Mouse (Mus musculus): ENCODE data around the gene Pou3f3. TPM values are rescaled to one million over a fixed set of nuclear protein-coding genes. Genes with fewer than 3 reads are reported as not detected.

Pou3f3 gene
- not detected in 2 replicates for polyA plus RNA-seq (2012; ENCODE audit: insufficient read depth, insufficient read length, missing spikeins)

DNA sequence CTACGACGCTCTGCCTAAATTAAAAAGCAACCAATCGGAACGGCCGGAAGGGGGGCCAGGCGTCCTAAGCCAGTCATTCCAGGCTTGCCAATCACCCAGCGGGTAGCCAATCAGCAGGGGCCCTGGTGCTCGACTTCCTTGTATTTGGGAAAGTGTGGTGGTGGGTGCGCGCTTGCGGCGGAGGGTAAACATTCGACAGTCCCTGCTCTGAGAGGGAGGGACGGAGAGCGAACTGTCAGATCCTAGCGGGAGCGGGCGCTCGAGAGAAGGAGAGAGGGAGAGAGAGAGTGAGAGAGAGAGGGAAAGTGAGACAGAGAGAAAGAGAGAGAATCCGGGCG is at the start of gene Pou3f3:
TSS of gene Pou3f3 (plus strand) at position 191 of the 338 bp plus-strand sequence.
- Histone ChIP-seq H3K27ac (ENCODE audit: insufficient read depth, low read depth, low read length) (no peak within 1 kb of the TSS), H3K4me1 (ENCODE audit: control insufficient read depth, insufficient read depth, low read length) (no peaks in the 10 kb centered on the region), H3K4me3 (ENCODE audit: insufficient read depth, low read length) (no peak within 1 kb of the TSS)
- TF ChIP-seq CTCF (IDR thresholded peaks at IDR 0.05; ENCODE audit: low read depth, low read length): no peak
- TF ChIP-seq POLR2A (IDR thresholded peaks at IDR 0.05; ENCODE audit: borderline replicate concordance, low read depth, low read length): no peak

DNA sequence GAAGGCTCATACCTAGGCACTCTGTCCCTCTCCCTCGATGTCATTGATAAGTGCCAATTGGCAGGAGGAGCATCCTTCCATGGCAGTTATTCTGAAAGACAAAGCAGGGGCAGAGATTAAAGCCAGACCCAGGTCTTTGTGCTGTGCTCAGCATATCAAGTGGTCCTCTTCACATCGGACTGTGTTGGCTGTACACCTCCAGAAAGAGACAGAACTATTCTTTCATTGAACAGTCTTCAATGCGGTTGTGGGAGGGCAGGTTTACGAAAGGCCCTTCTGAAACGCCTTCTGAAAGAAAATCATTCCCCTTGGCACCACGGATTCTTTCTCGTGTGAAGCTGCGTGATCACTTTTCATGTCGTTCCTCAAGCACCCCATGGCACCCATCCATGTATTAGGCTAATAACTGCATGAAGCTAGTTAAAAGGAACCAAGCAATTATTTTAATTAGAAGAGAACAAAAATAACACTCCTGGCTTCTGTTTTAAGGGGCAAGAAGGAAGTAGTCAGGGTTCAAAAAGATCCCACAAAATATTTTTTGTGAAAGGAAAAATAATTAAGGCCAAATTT is 47.1 kb upstream of the Pou3f3 start:
- no peak for TF ChIP-seq CTCF (IDR thresholded peaks at IDR 0.05; ENCODE audit: low read depth, low read length)
- TF ChIP-seq POLR2A (IDR thresholded peaks at IDR 0.05; ENCODE audit: borderline replicate concordance, low read depth, low read length): no peak
- H3K27ac ChIP-seq (ENCODE audit: insufficient read depth, low read depth, low read length): no peak overlapping the region
- no peaks in the 10 kb centered on the region for H3K4me1 ChIP-seq (ENCODE audit: control insufficient read depth, insufficient read depth, low read length)
- H3K4me3 ChIP-seq (ENCODE audit: insufficient read depth, low read length): no peak overlapping the region

DNA sequence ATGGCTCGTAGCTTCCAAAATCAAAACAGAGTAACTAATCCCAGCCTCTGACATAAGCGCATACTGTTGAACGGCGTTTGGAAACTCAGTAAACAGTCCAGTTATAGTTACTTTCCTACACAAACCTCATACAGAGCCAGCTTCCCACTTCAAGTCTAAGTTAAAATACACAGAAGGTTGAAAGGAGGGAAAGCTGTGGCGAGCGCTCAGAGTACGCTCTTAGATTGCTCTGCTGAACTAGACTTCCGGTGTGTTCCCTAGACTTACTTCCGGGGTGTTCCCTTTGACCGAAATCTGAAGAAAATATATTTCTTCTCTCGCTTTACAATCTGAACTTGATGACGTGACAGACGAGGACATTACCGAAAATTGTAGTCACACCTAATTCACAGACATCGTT is 44.1 kb upstream of the Pou3f3 start:
- Histone ChIP-seq H3K4me3 (ENCODE audit: insufficient read depth, low read length) (no peak overlapping the region), H3K4me1 (ENCODE audit: control insufficient read depth, insufficient read depth, low read length) (no peaks in the 10 kb centered on the region), H3K27ac (ENCODE audit: insufficient read depth, low read depth, low read length) (no peak overlapping the region)
- TF ChIP-seq CTCF (IDR thresholded peaks at IDR 0.05; ENCODE audit: low read depth, low read length) (no peak), POLR2A (IDR thresholded peaks at IDR 0.05; ENCODE audit: borderline replicate concordance, low read depth, low read length) (no peak)

DNA sequence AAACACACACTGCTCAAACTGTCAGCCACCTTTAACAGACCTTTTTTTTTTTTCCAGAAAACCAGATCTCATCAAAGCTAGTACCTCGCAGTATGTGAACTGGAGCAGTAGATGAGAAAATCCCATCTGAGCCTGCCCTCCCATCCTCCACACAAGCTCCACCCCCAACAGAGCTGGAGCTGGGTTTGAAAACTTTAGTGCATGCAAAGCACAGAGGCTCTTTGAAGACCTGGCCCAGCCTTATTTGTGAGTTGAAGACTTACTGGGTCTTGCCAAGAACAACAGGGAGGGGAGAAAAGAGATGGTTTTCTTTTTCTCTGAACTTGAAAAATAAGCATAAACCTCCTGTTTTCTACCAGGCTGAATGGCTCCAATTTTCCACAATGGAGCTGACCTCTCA is 28.0 kb upstream of the Pou3f3 start:
- TF ChIP-seq POLR2A (IDR thresholded peaks at IDR 0.05; ENCODE audit: borderline replicate concordance, low read depth, low read length) (no peak), CTCF (IDR thresholded peaks at IDR 0.05; ENCODE audit: low read depth, low read length) (no peak)
- no peaks in the 10 kb centered on the region for H3K4me1 ChIP-seq (ENCODE audit: control insufficient read depth, insufficient read depth, low read length)
- no peak overlapping the region for H3K27ac ChIP-seq (ENCODE audit: insufficient read depth, low read depth, low read length)
- no peak overlapping the region for H3K4me3 ChIP-seq (ENCODE audit: insufficient read depth, low read length)

DNA sequence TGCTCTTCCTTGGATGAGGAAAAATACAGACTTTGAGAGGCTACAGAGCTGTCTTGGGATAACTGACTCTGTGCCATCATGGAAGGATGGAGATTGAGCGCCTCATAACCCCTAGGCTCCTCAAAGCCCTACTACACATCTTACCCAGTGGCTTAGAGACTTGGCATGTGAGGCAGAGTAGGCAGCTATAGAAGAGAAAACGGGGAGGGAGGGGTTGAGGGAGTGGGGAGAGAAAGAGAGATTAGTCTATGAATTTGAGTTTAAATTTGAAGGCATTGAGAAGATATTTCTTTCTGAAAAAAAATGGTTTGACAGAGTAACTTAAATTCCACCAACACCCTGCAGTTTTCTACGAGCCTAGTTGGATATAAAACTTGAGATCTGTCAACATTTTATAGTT is 14.9 kb upstream of the Pou3f3 start:
- TF ChIP-seq POLR2A (IDR thresholded peaks at IDR 0.05; ENCODE audit: borderline replicate concordance, low read depth, low read length) (no peak), CTCF (IDR thresholded peaks at IDR 0.05; ENCODE audit: low read depth, low read length) (no peak)

DNA sequence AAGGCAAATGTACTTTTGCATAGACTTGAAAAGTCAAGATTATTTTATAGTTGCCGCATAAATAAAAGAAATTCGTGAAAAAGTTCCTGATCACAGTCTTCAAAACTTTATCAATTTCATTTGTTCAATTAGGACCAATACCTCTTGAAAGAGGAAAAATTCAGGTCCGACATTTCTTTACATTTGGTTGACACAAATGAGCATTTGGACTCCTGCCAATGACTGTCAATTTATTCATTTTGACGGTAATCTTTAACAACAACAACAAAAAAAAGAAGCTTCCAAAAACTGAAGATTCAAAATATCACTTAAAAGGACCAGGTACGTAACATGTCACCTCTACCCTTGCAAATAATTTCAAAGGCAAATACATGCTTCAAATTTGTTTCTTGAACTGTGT is 13.8 kb upstream of the Pou3f3 start:
- H3K27ac ChIP-seq (ENCODE audit: insufficient read depth, low read depth, low read length): no peak overlapping the region
- TF ChIP-seq CTCF (IDR thresholded peaks at IDR 0.05; ENCODE audit: low read depth, low read length) (no peak), POLR2A (IDR thresholded peaks at IDR 0.05; ENCODE audit: borderline replicate concordance, low read depth, low read length) (no peak)
- H3K4me3 ChIP-seq (ENCODE audit: insufficient read depth, low read length): no peak overlapping the region
- peaks cover 3% of the 10 kb centered on the region; the same call in 1 of the 2 replicates for H3K4me1 ChIP-seq (ENCODE audit: control insufficient read depth, insufficient read depth, low read length)

More for the DNA sequence above, 14.9 kb upstream of the Pou3f3 start:
- Histone ChIP-seq H3K27ac (ENCODE audit: insufficient read depth, low read depth, low read length) (no peak overlapping the region), H3K4me3 (ENCODE audit: insufficient read depth, low read length) (no peak overlapping the region), H3K4me1 (ENCODE audit: control insufficient read depth, insufficient read depth, low read length) (peaks cover 3% of the 10 kb centered on the region; the same call in 1 of the 2 replicates)

DNA sequence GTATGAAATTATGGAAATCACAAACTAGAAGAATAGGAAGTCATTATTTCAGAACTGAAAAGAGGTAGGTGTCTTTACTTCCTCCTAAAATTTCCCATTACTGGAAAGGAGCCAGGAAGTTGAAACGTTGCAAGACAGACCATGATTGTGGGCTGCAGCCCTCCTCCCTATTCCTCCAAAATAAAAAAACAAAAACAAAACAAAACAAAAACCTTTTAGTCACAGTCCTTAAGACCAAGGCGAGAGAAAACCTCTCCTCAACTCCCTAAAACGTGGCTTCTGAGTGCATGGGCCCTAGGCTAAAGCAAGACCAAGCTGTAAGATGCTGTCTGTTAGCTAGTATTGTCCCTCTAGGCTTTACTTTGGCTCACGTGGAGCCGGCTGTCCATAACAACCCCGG is 11.7 kb upstream of the Pou3f3 start:
- peaks cover 3% of the 10 kb centered on the region; the same call in 1 of the 2 replicates for H3K4me1 ChIP-seq (ENCODE audit: control insufficient read depth, insufficient read depth, low read length)
- no peak for TF ChIP-seq POLR2A (IDR thresholded peaks at IDR 0.05; ENCODE audit: borderline replicate concordance, low read depth, low read length)
- no peak for TF ChIP-seq CTCF (IDR thresholded peaks at IDR 0.05; ENCODE audit: low read depth, low read length)
- H3K27ac ChIP-seq (ENCODE audit: insufficient read depth, low read depth, low read length): no peak overlapping the region
- H3K4me3 ChIP-seq (ENCODE audit: insufficient read depth, low read length): no peak overlapping the region

DNA sequence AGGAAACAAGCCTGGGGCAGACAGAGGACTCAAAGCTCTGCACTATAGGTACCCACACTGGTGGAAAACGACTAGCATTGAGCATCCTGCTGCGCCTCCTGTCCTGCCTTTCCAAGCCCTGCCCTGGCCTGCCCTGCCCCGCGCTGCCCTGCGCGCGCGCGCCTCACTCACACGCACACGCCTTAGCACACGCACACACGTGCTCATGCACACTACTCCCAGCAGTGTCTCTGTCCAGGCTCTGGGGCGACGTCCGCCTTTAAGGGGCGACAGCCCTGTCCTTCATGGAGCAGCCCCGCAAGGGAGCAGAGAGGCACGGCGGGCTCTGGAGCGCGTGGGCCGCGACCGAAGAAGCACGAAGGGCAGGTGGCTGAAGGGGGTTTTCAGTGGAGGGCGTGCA is 11.2 kb upstream of the Pou3f3 start:
- H3K4me3 ChIP-seq (ENCODE audit: insufficient read depth, low read length): no peak overlapping the region
- TF ChIP-seq POLR2A (IDR thresholded peaks at IDR 0.05; ENCODE audit: borderline replicate concordance, low read depth, low read length) (no peak), CTCF (IDR thresholded peaks at IDR 0.05; ENCODE audit: low read depth, low read length) (no peak)
- H3K4me1 ChIP-seq (ENCODE audit: control insufficient read depth, insufficient read depth, low read length): peaks cover 3% of the 10 kb centered on the region; the same call in 1 of the 2 replicates
- H3K27ac ChIP-seq (ENCODE audit: insufficient read depth, low read depth, low read length): no peak overlapping the region

DNA sequence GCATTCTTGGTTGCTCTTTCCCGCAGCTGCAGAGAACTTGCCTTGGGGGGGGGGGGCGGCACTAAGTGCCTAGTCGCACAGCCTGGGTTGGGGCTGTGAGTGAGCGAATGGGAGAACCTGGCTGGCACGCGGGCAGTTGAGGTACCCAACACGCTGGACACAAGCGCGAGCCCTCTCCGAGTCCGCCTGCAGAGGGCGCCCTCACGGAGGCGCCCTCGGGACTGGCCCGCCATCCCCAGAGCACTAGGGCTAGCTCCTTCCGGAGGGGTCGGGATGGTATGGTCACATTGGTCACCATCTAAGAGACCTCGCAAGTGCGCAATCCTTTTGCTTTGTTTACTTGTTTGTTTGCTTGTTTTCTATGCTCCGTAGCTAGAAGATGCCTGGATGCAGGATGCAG is 10.8 kb upstream of the Pou3f3 start:
- TF ChIP-seq POLR2A (IDR thresholded peaks at IDR 0.05; ENCODE audit: borderline replicate concordance, low read depth, low read length) (no peak), CTCF (IDR thresholded peaks at IDR 0.05; ENCODE audit: low read depth, low read length) (0 out of 2 replicates have a peak, but pooled peaks have one; percentile 34)

DNA sequence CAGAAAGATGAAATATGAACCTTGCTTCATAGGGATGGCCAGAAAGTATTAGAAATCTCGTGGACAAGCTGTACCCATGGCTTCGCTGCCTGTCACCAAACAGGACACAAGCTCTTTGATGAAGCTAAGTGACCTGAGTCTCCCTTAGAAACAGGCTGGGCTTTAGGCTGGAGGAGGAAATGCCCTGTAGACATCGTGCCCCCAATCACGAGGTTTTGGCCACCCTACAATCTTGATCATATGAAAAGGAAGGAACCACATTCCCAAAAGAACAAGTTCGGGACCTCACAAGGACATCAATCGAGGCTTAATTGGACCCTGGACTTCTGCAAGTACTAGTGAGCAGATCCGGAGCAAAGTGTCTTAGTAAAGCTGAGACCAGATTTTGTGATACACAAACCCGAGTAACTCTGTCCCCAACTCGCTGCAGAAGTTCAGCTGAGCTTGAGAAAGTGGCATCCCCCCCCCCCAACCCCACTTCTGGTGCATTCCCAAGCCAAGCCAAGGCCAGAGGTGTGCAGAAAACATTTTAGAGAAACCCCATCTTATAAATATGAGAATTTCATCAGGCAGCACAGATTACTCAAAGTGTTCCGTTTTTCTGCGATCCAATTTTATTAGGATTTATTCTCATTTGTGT is 10.1 kb upstream of the Pou3f3 start:
- no peak overlapping the region for H3K4me3 ChIP-seq (ENCODE audit: insufficient read depth, low read length)
- peaks cover 3% of the 10 kb centered on the region; the same call in 1 of the 2 replicates for H3K4me1 ChIP-seq (ENCODE audit: control insufficient read depth, insufficient read depth, low read length)
- no peak overlapping the region for H3K27ac ChIP-seq (ENCODE audit: insufficient read depth, low read depth, low read length)
- TF ChIP-seq CTCF (IDR thresholded peaks at IDR 0.05; ENCODE audit: low read depth, low read length) (no peak), POLR2A (IDR thresholded peaks at IDR 0.05; ENCODE audit: borderline replicate concordance, low read depth, low read length) (no peak)

More for the DNA sequence above, 10.8 kb upstream of the Pou3f3 start:
- Histone ChIP-seq H3K4me3 (ENCODE audit: insufficient read depth, low read length) (no peak overlapping the region), H3K27ac (ENCODE audit: insufficient read depth, low read depth, low read length) (no peak overlapping the region), H3K4me1 (ENCODE audit: control insufficient read depth, insufficient read depth, low read length) (peaks cover 3% of the 10 kb centered on the region; the same call in 1 of the 2 replicates)

Measured in bone marrow macrophage, adult 2 months (primary cell).